Mouse (Mus musculus): ENCODE results near the gene Ccdc182. TPM values are rescaled to one million over a fixed set of nuclear protein-coding genes. Genes with fewer than 3 reads are reported as not detected.

The Ccdc182 gene
- polyA plus RNA-seq, 1 experiment from 2014 or later: 0.23 TPM

DNA sequence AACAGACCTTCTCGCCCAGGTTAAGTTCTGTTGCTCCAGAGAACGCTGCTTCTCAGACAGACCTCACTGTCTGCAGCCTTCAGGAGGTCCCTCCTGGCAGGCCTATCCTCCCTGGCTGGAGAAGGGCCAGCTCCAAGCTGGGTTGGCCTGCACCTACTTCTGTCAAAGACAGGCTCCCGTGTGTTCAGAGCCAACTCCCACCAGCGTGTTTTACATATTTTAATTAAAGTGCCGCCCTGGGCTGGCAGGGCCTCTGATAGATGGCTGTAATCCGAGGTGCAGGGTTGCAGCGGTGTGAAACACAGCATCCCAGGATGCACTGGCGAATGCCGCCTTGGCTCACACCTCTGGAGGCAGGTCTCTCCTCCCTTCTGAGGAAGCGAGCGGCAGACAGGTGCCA is 5.5 kb upstream of the Ccdc182 start:
- Histone ChIP-seq H3K27ac (peak overlapping the region; percentile 5), H3K4me1 (peaks cover 12% of the 10 kb centered on the region), H3K36me3 (replicated peaks) (no peaks in the 10 kb centered on the region), H3K4me3 (no peak overlapping the region), H3K27me3 (replicated peaks) (no peaks in the 10 kb centered on the region), H3K9ac (no peak overlapping the region), H3K9me3 (no peaks in the 10 kb centered on the region), H3K4me2 (no peak overlapping the region)
- 0 out of 2 replicates have a peak, but pooled peaks have one; percentile 33 for ATAC-seq (replicated peaks)
- 29% methylated on average over 11 of the region's 11 CpGs for WGBS

DNA sequence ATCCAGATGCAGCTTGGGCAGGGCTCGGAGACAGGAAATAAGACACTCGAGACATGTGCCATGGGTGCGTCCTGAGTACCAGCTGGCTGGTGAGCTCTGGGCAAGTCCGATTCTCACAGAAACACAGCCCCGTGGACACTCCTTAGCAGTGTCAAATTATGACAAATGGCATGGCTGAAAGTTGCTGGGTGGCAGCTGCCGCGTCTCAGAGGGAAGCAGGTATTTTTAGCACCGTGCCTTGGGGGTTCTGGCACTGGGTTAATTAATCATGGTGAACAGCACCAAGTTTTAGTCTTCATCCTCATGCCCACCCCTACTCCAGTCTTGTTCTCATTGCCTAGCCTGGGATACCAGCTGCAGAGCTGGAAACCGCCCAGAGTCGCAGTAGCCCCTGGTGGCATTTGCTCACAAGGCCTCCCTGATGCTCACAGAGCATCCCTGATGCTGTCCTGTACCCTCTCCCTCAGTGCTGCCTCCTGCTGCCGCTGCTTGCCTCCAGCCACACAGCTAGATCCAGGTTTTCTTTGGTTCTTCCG is 5.0 kb upstream of the Ccdc182 start:
- Histone ChIP-seq H3K9ac (no peak overlapping the region), H3K4me2 (no peak overlapping the region), H3K27ac (peak overlapping the region; percentile 26; the same call in 1 of the 2 replicates), H3K9me3 (no peaks in the 10 kb centered on the region), H3K36me3 (replicated peaks) (no peaks in the 10 kb centered on the region), H3K27me3 (replicated peaks) (no peaks in the 10 kb centered on the region), H3K4me1 (peaks cover 12% of the 10 kb centered on the region), H3K4me3 (no peak overlapping the region)
- no peak for ATAC-seq (replicated peaks)
- WGBS: 50% methylated on average over 12 of the region's 12 CpGs

GRCm38 (mm10) chr11:88291245-88291644 is 2.6 kb upstream of the Ccdc182 start:
- Histone ChIP-seq H3K36me3 (replicated peaks) (no peaks in the 10 kb centered on the region), H3K9ac (no peak overlapping the region), H3K4me3 (no peak overlapping the region), H3K9me3 (no peaks in the 10 kb centered on the region), H3K4me1 (peaks cover 12% of the 10 kb centered on the region), H3K27ac (no peak overlapping the region), H3K4me2 (no peak overlapping the region), H3K27me3 (replicated peaks) (no peaks in the 10 kb centered on the region)
- 71% methylated on average over 4 of the region's 4 CpGs for WGBS
- no peak for ATAC-seq (replicated peaks)

DNA sequence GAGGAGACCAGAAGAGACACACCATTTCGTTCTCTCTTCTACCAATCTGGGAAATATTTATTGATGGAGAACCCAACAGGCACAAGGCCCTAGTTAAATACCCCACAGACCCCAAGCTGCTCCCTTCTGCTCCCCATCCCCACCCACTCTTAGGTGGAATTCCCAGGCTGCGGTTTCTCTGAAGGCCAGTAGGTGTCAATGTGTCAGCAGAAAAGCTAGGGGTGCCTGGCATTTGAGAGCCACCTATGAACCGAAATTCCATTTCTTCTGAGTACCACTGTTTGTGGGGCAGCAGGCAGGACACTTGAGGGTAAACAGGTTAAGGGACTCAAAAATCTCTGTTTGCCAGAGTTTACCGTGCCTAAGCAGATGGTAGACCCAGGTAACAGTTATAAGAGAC is 2.2 kb upstream of the Ccdc182 start:
- 30% methylated on average over 4 of the region's 4 CpGs for WGBS
- Histone ChIP-seq H3K9me3 (no peaks in the 10 kb centered on the region), H3K4me1 (peaks cover 12% of the 10 kb centered on the region), H3K27me3 (replicated peaks) (no peaks in the 10 kb centered on the region), H3K27ac (no peak overlapping the region), H3K9ac (no peak overlapping the region), H3K4me2 (no peak overlapping the region), H3K4me3 (no peak overlapping the region), H3K36me3 (replicated peaks) (no peaks in the 10 kb centered on the region)
- ATAC-seq (replicated peaks): no peak

DNA sequence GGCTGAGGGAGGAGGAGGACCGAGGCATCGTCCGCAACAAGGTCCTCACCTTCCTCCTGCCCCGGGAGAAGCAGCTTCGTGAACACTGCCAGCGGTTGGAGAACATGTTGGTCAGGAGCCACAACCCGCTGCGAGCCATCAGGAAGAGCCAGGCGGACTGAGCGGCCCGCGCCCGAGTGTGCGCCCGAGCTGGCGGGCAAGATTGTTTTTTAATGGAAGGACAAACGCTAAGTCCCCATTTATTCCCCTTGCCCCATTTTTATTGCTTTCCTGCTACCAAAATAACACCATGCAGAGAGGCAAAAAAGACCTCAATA is 494 bp downstream of the Ccdc182 start:
- Histone ChIP-seq H3K4me3 (peak overlapping the region; percentile 9; the same call in 1 of the 2 replicates), H3K9ac (no peak overlapping the region), H3K27ac (no peak overlapping the region), H3K9me3 (no peaks in the 10 kb centered on the region), H3K4me2 (peak overlapping the region; percentile 34), H3K4me1 (peaks cover under 1% of the 10 kb centered on the region; the same call in 1 of the 2 replicates), H3K27me3 (replicated peaks) (no peaks in the 10 kb centered on the region), H3K36me3 (replicated peaks) (no peaks in the 10 kb centered on the region)
- no peak for ATAC-seq (replicated peaks)
- 28% methylated on average over 17 of the region's 17 CpGs for WGBS

GRCm38 (mm10) chr11:88295298-88295697 is 1.4 kb downstream of the Ccdc182 start:
- Histone ChIP-seq H3K4me1 (no peaks in the 10 kb centered on the region; the same call in 1 of the 2 replicates), H3K36me3 (replicated peaks) (no peaks in the 10 kb centered on the region), H3K9me3 (no peaks in the 10 kb centered on the region), H3K27me3 (replicated peaks) (no peaks in the 10 kb centered on the region), H3K4me3 (no peak overlapping the region), H3K27ac (no peak overlapping the region), H3K4me2 (no peak overlapping the region), H3K9ac (no peak overlapping the region)
- ATAC-seq (replicated peaks): no peak
- 66% methylated on average over 5 of the region's 5 CpGs for WGBS

- no peak overlapping the region for H3K9ac ChIP-seq
- peaks cover 12% of the 10 kb centered on the region for H3K4me1 ChIP-seq
- ATAC-seq (replicated peaks): no peak
- H3K36me3 ChIP-seq (replicated peaks): no peaks in the 10 kb centered on the region
- H3K27me3 ChIP-seq (replicated peaks): no peaks in the 10 kb centered on the region
- WGBS: 54% methylated on average over 4 of the region's 4 CpGs
- H3K4me2 ChIP-seq: no peak overlapping the region
- no peak overlapping the region for H3K27ac ChIP-seq
- H3K9me3 ChIP-seq: no peaks in the 10 kb centered on the region
- H3K4me3 ChIP-seq: no peak overlapping the region
Observed at GRCm38 (mm10) chr11:88297526-88297925, 3.7 kb downstream of the Ccdc182 start.

DNA sequence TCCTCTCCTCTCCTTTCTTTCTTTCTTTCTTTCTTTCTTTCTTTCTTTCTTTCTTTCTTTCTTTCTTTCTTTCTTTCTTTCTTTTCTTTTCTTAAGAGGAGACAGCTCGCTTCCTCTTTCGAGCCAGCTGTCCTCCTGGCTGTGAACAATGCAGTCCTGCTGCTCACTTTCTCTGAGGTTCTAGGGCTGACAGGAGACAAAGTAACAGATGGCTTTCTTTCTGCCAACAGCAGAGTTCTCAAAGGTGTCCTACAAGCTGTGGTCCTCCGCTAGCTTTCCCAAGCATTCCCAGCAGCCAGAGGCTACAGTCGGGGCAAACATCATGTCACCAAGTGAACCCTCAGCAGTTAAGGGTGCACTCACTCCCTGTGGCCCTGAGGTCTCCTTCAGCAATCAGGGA is 5.5 kb downstream of the Ccdc182 start:
- 54% methylated on average over 4 of the region's 4 CpGs for WGBS
- no peak overlapping the region for H3K9ac ChIP-seq
- H3K4me2 ChIP-seq: no peak overlapping the region
- H3K9me3 ChIP-seq: no peaks in the 10 kb centered on the region
- no peak overlapping the region for H3K4me3 ChIP-seq
- H3K36me3 ChIP-seq (replicated peaks): no peaks in the 10 kb centered on the region
- no peaks in the 10 kb centered on the region for H3K27me3 ChIP-seq (replicated peaks)
- ATAC-seq (replicated peaks): no peak
- peaks cover 16% of the 10 kb centered on the region for H3K4me1 ChIP-seq
- H3K27ac ChIP-seq: no peak overlapping the region

DNA sequence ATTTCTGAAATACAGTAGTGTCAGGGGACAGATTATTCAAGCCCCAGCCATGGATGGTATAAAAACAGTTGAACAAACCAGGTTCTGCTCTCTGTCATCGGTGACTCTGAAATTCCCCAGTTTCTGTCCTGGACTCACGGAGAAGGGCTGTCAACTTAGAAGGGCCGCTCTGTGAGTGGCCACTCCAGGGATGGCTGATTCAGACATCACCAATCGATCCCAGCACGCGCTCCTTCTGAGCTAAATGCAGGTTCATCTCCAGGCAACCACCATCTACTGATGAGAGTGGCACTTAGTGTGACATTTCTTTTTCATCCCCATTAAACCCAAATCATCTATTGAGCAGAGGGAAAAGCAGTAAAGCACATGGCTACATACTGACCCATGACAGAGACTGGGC is 7.8 kb downstream of the Ccdc182 start:
- Histone ChIP-seq H3K27ac (no peak overlapping the region), H3K9me3 (no peaks in the 10 kb centered on the region), H3K4me1 (peaks cover 19% of the 10 kb centered on the region), H3K9ac (no peak overlapping the region), H3K27me3 (replicated peaks) (no peaks in the 10 kb centered on the region), H3K4me3 (no peak overlapping the region), H3K4me2 (0 out of 2 replicates have a peak overlapping the region, but pooled peaks have one; percentile 10), H3K36me3 (replicated peaks) (no peaks in the 10 kb centered on the region)
- ATAC-seq (replicated peaks): no peak
- 41% methylated on average over 6 of the region's 6 CpGs for WGBS

GRCm38 (mm10) chr11:88305759-88306158 is 11.9 kb downstream of the Ccdc182 start:
- no peak overlapping the region for H3K9ac ChIP-seq
- H3K36me3 ChIP-seq (replicated peaks): no peaks in the 10 kb centered on the region
- H3K27me3 ChIP-seq (replicated peaks): no peaks in the 10 kb centered on the region
- WGBS: 91% methylated on average over 6 of the region's 6 CpGs
- ATAC-seq (replicated peaks): no peak
- no peak overlapping the region for H3K4me2 ChIP-seq
- no peaks in the 10 kb centered on the region for H3K9me3 ChIP-seq
- H3K4me1 ChIP-seq: peaks cover 38% of the 10 kb centered on the region
- H3K27ac ChIP-seq: no peak overlapping the region
- H3K4me3 ChIP-seq: no peak overlapping the region

DNA sequence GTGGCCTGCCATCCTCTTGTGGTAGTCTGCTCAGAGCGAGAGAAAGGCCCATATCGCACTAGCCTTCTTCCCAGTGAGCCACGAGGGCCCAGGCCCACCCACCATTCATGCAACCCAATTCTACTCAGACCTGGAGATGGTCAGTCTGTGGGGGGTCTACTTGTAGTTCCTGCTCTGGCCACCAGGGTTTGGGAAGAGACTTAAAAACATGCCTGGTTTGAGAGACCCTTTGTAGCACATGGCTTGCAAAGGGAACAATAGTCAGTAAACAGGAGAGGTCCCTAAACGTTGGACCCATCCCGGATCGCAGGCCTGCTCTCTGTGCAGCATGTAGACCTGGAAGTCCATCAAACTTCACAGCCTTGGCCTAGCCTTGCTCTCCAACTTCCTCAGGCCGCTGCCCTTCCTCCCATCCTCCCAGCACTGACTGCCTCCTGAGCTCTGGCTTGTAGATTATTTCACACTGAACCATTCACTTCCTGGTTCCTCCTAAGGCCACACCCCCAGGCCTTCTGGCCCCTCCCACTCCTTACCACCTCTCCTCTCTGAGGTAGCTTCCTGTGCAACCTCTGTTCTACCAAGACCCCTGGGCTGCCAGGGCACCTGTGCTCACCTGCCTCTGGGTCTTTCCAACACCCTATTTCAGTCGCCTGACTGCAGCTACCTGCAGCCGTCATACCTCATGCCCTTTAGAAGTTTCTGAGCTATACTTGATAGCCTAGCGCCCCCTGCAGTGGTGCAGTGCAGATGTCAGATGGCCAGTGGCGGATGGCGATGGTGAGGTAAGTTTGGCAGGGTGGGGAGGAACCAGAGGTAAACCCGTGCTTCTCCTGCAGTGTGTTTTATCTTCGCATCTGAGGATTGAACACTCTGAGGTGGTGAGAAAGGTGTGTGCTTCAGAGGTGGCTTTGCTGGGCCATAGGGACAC is 14.0 kb downstream of the Ccdc182 start:
- WGBS: 81% methylated on average over 14 of the region's 14 CpGs
- ATAC-seq (replicated peaks): no peak
- H3K9ac ChIP-seq: no peak overlapping the region
- H3K4me3 ChIP-seq: no peak overlapping the region
- H3K36me3 ChIP-seq (replicated peaks): no peaks in the 10 kb centered on the region
- H3K9me3 ChIP-seq: no peaks in the 10 kb centered on the region
- peaks cover 28% of the 10 kb centered on the region for H3K4me1 ChIP-seq
- H3K4me2 ChIP-seq: no peak overlapping the region
- no peak overlapping the region for H3K27ac ChIP-seq
- H3K27me3 ChIP-seq (replicated peaks): no peaks in the 10 kb centered on the region

GRCm38 (mm10) chr11:88309059-88309700 is 15.3 kb downstream of the Ccdc182 start:
- no peaks in the 10 kb centered on the region for H3K27me3 ChIP-seq (replicated peaks)
- H3K4me2 ChIP-seq: no peak overlapping the region
- H3K36me3 ChIP-seq (replicated peaks): no peaks in the 10 kb centered on the region
- H3K9ac ChIP-seq: no peak overlapping the region
- 20% methylated on average over 10 of the region's 10 CpGs for WGBS
- no peaks in the 10 kb centered on the region for H3K9me3 ChIP-seq
- H3K27ac ChIP-seq: no peak overlapping the region
- ATAC-seq (replicated peaks): peak; percentile 39; the same call in 1 of the 2 replicates
- no peak overlapping the region for H3K4me3 ChIP-seq
- H3K4me1 ChIP-seq: peaks cover 29% of the 10 kb centered on the region
